ENCODE assay signal across 8 mouse cellular contexts in the genomic region with DNA sequence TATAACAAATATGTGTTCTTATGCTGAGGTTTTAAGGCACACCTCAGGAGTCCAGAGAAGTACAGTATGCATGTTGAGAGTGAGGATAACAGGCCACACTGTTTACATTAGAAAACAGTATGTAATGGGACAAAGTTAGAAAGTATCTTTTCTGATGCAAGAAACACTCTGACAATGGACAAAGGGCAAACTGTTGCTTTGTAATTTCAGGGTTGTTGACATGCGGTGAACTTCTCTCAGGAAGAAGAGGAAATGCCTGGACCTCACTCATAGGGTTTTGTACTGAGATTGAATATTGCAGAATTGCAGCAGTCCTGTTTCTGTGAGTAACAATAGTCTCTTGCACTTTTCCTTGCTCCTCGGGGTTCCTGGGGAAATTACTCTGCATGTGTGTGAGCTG. TPM values are rescaled to one million over a fixed set of nuclear protein-coding genes. Genes with fewer than 3 reads are reported as not detected.
DNase-seq lines count a peak whose midpoint lies in the region; ATAC-seq and TF ChIP-seq lines count a peak whose summit lies in the region.

No protein-coding gene starts in this region.

- no peaks in the 10 kb centered on the region for H3K27me3 ChIP-seq in kidney, postnatal 0 days (ENCODE audit: insufficient read depth, low read length)
- H3K27me3 ChIP-seq in limb, embryonic 14.5 days (ENCODE audit: control insufficient read depth, insufficient read depth, low read length) = no peaks in the 10 kb centered on the region
- H3K27me3 ChIP-seq in neural tube, embryonic 14.5 days (ENCODE audit: control insufficient read depth, insufficient read depth, low read length) = no peaks in the 10 kb centered on the region
- no peaks in the 10 kb centered on the region for H3K27me3 ChIP-seq in thymus, adult 2 months (ENCODE audit: control insufficient read depth, insufficient read depth, low read length)

- H3K4me2 ChIP-seq in kidney, postnatal 0 days (ENCODE audit: low read length) = peak overlapping the region; percentile 58
- H3K4me2 ChIP-seq in limb, embryonic 14.5 days (replicated peaks; ENCODE audit: low read depth, low read length, severe bottlenecking) = peak overlapping the region; percentile 51
- peak overlapping the region; percentile 57 for H3K4me2 ChIP-seq in neural tube, embryonic 14.5 days (ENCODE audit: low read depth, low read length)

- 28% methylated on average over 2 of the region's 2 CpGs for WGBS in kidney, postnatal 0 days
- WGBS in limb, embryonic 14.5 days = 55% methylated on average over 2 of the region's 2 CpGs
- WGBS in neural tube, embryonic 14.5 days = 35% methylated on average over 2 of the region's 2 CpGs
- 11% methylated on average over 2 of the region's 2 CpGs for WGBS in thymus, adult 2 months

- H3K4me1 ChIP-seq in kidney, postnatal 0 days (replicated peaks; ENCODE audit: insufficient read depth, low read length) = 0 out of 2 replicates have a peak, but pooled peaks cover 3% of the 10 kb centered on the region
- H3K4me1 ChIP-seq in embryonic fibroblast, embryonic 13.5 days (ENCODE audit: control insufficient read depth, insufficient read depth, low read length) = 0 out of 2 replicates have a peak, but pooled peaks cover 3% of the 10 kb centered on the region
- H3K4me1 ChIP-seq in limb, embryonic 14.5 days (ENCODE audit: control insufficient read depth, insufficient read depth, low read length) = peaks cover 2% of the 10 kb centered on the region; the same call in 1 of the 2 replicates
- peaks cover 5% of the 10 kb centered on the region; the same call in 1 of the 2 replicates for H3K4me1 ChIP-seq in neural tube, embryonic 14.5 days (ENCODE audit: control insufficient read depth, insufficient read depth, low read length)
- H3K4me1 ChIP-seq in thymus, adult 2 months (replicated peaks; ENCODE audit: control insufficient read depth, insufficient read depth, low read length) = peaks cover 3% of the 10 kb centered on the region

- peak overlapping the region; percentile 49; the same call in 1 of the 2 replicates for H3K9ac ChIP-seq in kidney, postnatal 0 days (ENCODE audit: low read depth, low read length)
- H3K9ac ChIP-seq in limb, embryonic 14.5 days (ENCODE audit: low read depth, low read length, severe bottlenecking) = peak overlapping the region; percentile 75
- no peak overlapping the region for H3K9ac ChIP-seq in neural tube, embryonic 14.5 days (replicated peaks; ENCODE audit: low read depth, low read length)

- H3K9me3 ChIP-seq in kidney, postnatal 0 days (replicated peaks; ENCODE audit: low read length) = no peaks in the 10 kb centered on the region
- no peaks in the 10 kb centered on the region for H3K9me3 ChIP-seq in limb, embryonic 14.5 days (ENCODE audit: control insufficient read depth, low read length)
- H3K9me3 ChIP-seq in neural tube, embryonic 14.5 days (ENCODE audit: control insufficient read depth, low read length) = no peaks in the 10 kb centered on the region

- TF ChIP-seq POLR2A in embryonic fibroblast, embryonic 13.5 days (IDR thresholded peaks at IDR 0.05; ENCODE audit: low read depth, low read length) = no peak
- no peak for TF ChIP-seq POLR2A in limb, embryonic 14.5 days (IDR thresholded peaks at IDR 0.05; ENCODE audit: borderline replicate concordance, extremely low read depth, insufficient read depth, insufficient read length)
- TF ChIP-seq POLR2A in thymus, adult 2 months (IDR thresholded peaks at IDR 0.05; ENCODE audit: control insufficient read depth, extremely low read depth, insufficient read depth, low read length, poor library complexity) = no peak

- H3K4me3 ChIP-seq in kidney, postnatal 0 days (replicated peaks; ENCODE audit: low read depth, low read length) = peak overlapping the region; percentile 58
- H3K4me3 ChIP-seq in embryonic fibroblast, embryonic 13.5 days (ENCODE audit: insufficient read depth, low read length) = peak overlapping the region; percentile 93
- peak overlapping the region; percentile 51 for H3K4me3 ChIP-seq in limb, embryonic 14.5 days (replicated peaks; ENCODE audit: low read length)
- peak overlapping the region; percentile 65 for H3K4me3 ChIP-seq in neural tube, embryonic 14.5 days (ENCODE audit: low read depth, low read length)
- H3K4me3 ChIP-seq in thymus, adult 2 months (ENCODE audit: control insufficient read depth, insufficient read depth, low read length) = no peak overlapping the region

- ATAC-seq in kidney, postnatal 0 days (replicated peaks; ENCODE audit: low FRiP score, low read depth) = no peak
- no peak for ATAC-seq in limb, embryonic 14.5 days (ENCODE audit: low FRiP score, low read depth)
- ATAC-seq in neural tube, embryonic 14.5 days (ENCODE audit: low read depth) = no peak

- peak; percentile 6 for DNase-seq in kidney, postnatal 0 days (ENCODE audit: low spot score)
- DNase-seq in kidney, postnatal 25 days = no peak
- DNase-seq in limb, embryonic 14.5 days (ENCODE audit: low spot score) = no peak
- no peak for DNase-seq in kidney, postnatal 4 days
- no peak for DNase-seq in spleen, postnatal 4 days (ENCODE audit: low spot score in 2 of 2)
- DNase-seq in thymus, adult 2 months = no peak

- no peak for TF ChIP-seq CTCF in kidney, postnatal 0 days (IDR thresholded peaks at IDR 0.05; ENCODE audit: low read depth)
- TF ChIP-seq CTCF in embryonic fibroblast, embryonic 13.5 days (IDR thresholded peaks at IDR 0.05; ENCODE audit: borderline replicate concordance, insufficient read depth, low read length) = no peak
- no peak for TF ChIP-seq CTCF in thymus, adult 2 months (IDR thresholded peaks at IDR 0.05; ENCODE audit: borderline replicate concordance, control insufficient read depth, extremely low read depth, insufficient read depth, low read length, poor library complexity)

- no peaks in the 10 kb centered on the region for H3K36me3 ChIP-seq in kidney, postnatal 0 days (ENCODE audit: insufficient read depth, low read length)
- peaks cover 18% of the 10 kb centered on the region for H3K36me3 ChIP-seq in limb, embryonic 14.5 days (ENCODE audit: control insufficient read depth, insufficient read depth, low read length)
- H3K36me3 ChIP-seq in neural tube, embryonic 14.5 days (ENCODE audit: control insufficient read depth, insufficient read depth, low read length) = no peaks in the 10 kb centered on the region
- H3K36me3 ChIP-seq in thymus, adult 2 months (ENCODE audit: control insufficient read depth, insufficient read depth, low read length) = no peaks in the 10 kb centered on the region

- H3K27ac ChIP-seq in kidney, postnatal 0 days = 0 out of 2 replicates have a peak overlapping the region, but pooled peaks have one; percentile 93
- H3K27ac ChIP-seq in embryonic fibroblast, embryonic 13.5 days (ENCODE audit: insufficient read depth, low read length) = no peak overlapping the region; the same call in 1 of the 2 replicates
- no peak overlapping the region for H3K27ac ChIP-seq in limb, embryonic 14.5 days (replicated peaks; ENCODE audit: low read depth, low read length)
- H3K27ac ChIP-seq in neural tube, embryonic 14.5 days (ENCODE audit: low read depth, low read length) = no peak overlapping the region
- no peak overlapping the region for H3K27ac ChIP-seq in thymus, adult 2 months (ENCODE audit: control insufficient read depth, insufficient read depth, low read length)

RNA-seq across cellular contexts. Expression of a gene that starts 0.9 kb away (rescaled TPM):
- polyA plus RNA-seq in kidney, postnatal 0 days (2015; fragmentation: Nextera tagmentation; extraction: Ambion mirVana) = 10.3 and 11.0 TPM in 2 replicates
- polyA plus RNA-seq in embryonic fibroblast, embryonic 13.5 days (2011; ENCODE audit: insufficient read length, low read depth, missing spikeins) = 6.4 and 9.0 TPM in 2 replicates
- 10.0 and 14.7 TPM in 2 replicates for polyA plus RNA-seq in limb, embryonic 14.5 days (2012; rRNA removed)
- polyA plus RNA-seq in limb, embryonic 14.5 days (2014; fragmentation: Nextera tagmentation; extraction: Ambion mirVana) = 14.6 and 15.3 TPM in 2 replicates
- 11.6 and 15.5 TPM in 2 replicates for polyA plus RNA-seq in neural tube, embryonic 14.5 days (2014; fragmentation: Nextera tagmentation; extraction: Ambion mirVana)
- polyA plus RNA-seq in thymus, adult 2 months (2012; rRNA removed) = 0.61 and 0.78 TPM in 2 replicates

RNA-seq across cellular contexts. Expression of a gene that starts 16.7 kb away (rescaled TPM):
- polyA plus RNA-seq in kidney, postnatal 0 days (2015; fragmentation: Nextera tagmentation; extraction: Ambion mirVana) = 4.6 and 7.9 TPM in 2 replicates
- 4.2 and 10.9 TPM in 2 replicates for polyA plus RNA-seq in embryonic fibroblast, embryonic 13.5 days (2011; ENCODE audit: insufficient read length, low read depth, missing spikeins)
- polyA plus RNA-seq in limb, embryonic 14.5 days (2012; rRNA removed) = 5.2 and 6.4 TPM in 2 replicates
- polyA plus RNA-seq in limb, embryonic 14.5 days (2014; fragmentation: Nextera tagmentation; extraction: Ambion mirVana) = 8.0 and 10.5 TPM in 2 replicates
- 24.6 and 26.9 TPM in 2 replicates for polyA plus RNA-seq in neural tube, embryonic 14.5 days (2014; fragmentation: Nextera tagmentation; extraction: Ambion mirVana)
- not detected in 2 replicates for polyA plus RNA-seq in thymus, adult 2 months (2012; rRNA removed)

RNA-seq across cellular contexts. Expression of a gene that starts 22.2 kb away (rescaled TPM):
- polyA plus RNA-seq in kidney, postnatal 0 days (2015; fragmentation: Nextera tagmentation; extraction: Ambion mirVana) = 5.5 and 5.7 TPM in 2 replicates
- 7.1 and 9.9 TPM in 2 replicates for polyA plus RNA-seq in embryonic fibroblast, embryonic 13.5 days (2011; ENCODE audit: insufficient read length, low read depth, missing spikeins)
- 6.3 and 7.0 TPM in 2 replicates for polyA plus RNA-seq in limb, embryonic 14.5 days (2012; rRNA removed)
- 7.2 and 7.4 TPM in 2 replicates for polyA plus RNA-seq in limb, embryonic 14.5 days (2014; fragmentation: Nextera tagmentation; extraction: Ambion mirVana)
- polyA plus RNA-seq in neural tube, embryonic 14.5 days (2014; fragmentation: Nextera tagmentation; extraction: Ambion mirVana) = 11.5 and 11.8 TPM in 2 replicates
- polyA plus RNA-seq in thymus, adult 2 months (2012; rRNA removed) = 1.2 and 1.4 TPM in 2 replicates

RNA-seq across cellular contexts. Expression of a gene that starts 58.0 kb away (rescaled TPM):
- polyA plus RNA-seq in kidney, postnatal 0 days (2015; fragmentation: Nextera tagmentation; extraction: Ambion mirVana) = 2.7 and 3.4 TPM in 2 replicates
- polyA plus RNA-seq in embryonic fibroblast, embryonic 13.5 days (2011; ENCODE audit: insufficient read length, low read depth, missing spikeins) = 2.9 and 4.6 TPM in 2 replicates
- 3.6 and 4.6 TPM in 2 replicates for polyA plus RNA-seq in limb, embryonic 14.5 days (2012; rRNA removed)
- polyA plus RNA-seq in limb, embryonic 14.5 days (2014; fragmentation: Nextera tagmentation; extraction: Ambion mirVana) = 5.5 and 5.7 TPM in 2 replicates
- polyA plus RNA-seq in neural tube, embryonic 14.5 days (2014; fragmentation: Nextera tagmentation; extraction: Ambion mirVana) = 11.8 and 15.2 TPM in 2 replicates
- 1.0 and 1.6 TPM in 2 replicates for polyA plus RNA-seq in thymus, adult 2 months (2012; rRNA removed)
